Mouse (Mus musculus): ENCODE measurements around the gene Enoph1.

The Enoph1 gene

GRCm38 (mm10) chr5:100039602-100040142 is at the start of gene Enoph1, which contains the start of gene Hnrnpdl:
TSS of gene Enoph1 (plus strand) at chr5:100039985.
TSS of gene Hnrnpdl (minus strand) at chr5:100039664.
- peak; percentile 90 for DNase-seq (ENCODE audit: low read depth, low spot score)

- DNase-seq (ENCODE audit: low read depth, low spot score): no peak
Observed at GRCm38 (mm10) chr5:99994166-99994565, 45.6 kb upstream of the Enoph1 start.

GRCm38 (mm10) chr5:99994680-99995079 is 45.1 kb upstream of the Enoph1 start:
- no peak for DNase-seq (ENCODE audit: low read depth, low spot score)

- no peak for DNase-seq (ENCODE audit: low read depth, low spot score)
Observed at GRCm38 (mm10) chr5:100000048-100000447, 39.7 kb upstream of the Enoph1 start.

- no peak for DNase-seq (ENCODE audit: low read depth, low spot score)
Observed at GRCm38 (mm10) chr5:100000500-100000899, 39.3 kb upstream of the Enoph1 start.

- DNase-seq (ENCODE audit: low read depth, low spot score): no peak
Observed at GRCm38 (mm10) chr5:100003895-100004294, 35.9 kb upstream of the Enoph1 start.

- DNase-seq (ENCODE audit: low read depth, low spot score): no peak
Observed at GRCm38 (mm10) chr5:100005431-100005830, 34.4 kb upstream of the Enoph1 start.

GRCm38 (mm10) chr5:100005896-100006295 is 33.9 kb upstream of the Enoph1 start:
- DNase-seq (ENCODE audit: low read depth, low spot score): no peak

GRCm38 (mm10) chr5:100006324-100007039 is 33.3 kb upstream of the Enoph1 start:
- DNase-seq (ENCODE audit: low read depth, low spot score): no peak

GRCm38 (mm10) chr5:100007040-100007375 is 32.8 kb upstream of the Enoph1 start:
- no peak for DNase-seq (ENCODE audit: low read depth, low spot score)

- no peak for DNase-seq (ENCODE audit: low read depth, low spot score)
Observed at GRCm38 (mm10) chr5:100008485-100008884, 31.3 kb upstream of the Enoph1 start.

- DNase-seq (ENCODE audit: low read depth, low spot score): no peak
Observed at GRCm38 (mm10) chr5:100012599-100012998, 27.2 kb upstream of the Enoph1 start.

GRCm38 (mm10) chr5:100020089-100020488 is 19.7 kb upstream of the Enoph1 start:
- no peak for DNase-seq (ENCODE audit: low read depth, low spot score)

GRCm38 (mm10) chr5:100024403-100024802 is 15.4 kb upstream of the Enoph1 start:
- DNase-seq (ENCODE audit: low read depth, low spot score): no peak

GRCm38 (mm10) chr5:100024868-100025267 is 14.9 kb upstream of the Enoph1 start:
- no peak for DNase-seq (ENCODE audit: low read depth, low spot score)

- DNase-seq (ENCODE audit: low read depth, low spot score): no peak
Observed at GRCm38 (mm10) chr5:100030069-100030468, 9.7 kb upstream of the Enoph1 start.

- no peak for DNase-seq (ENCODE audit: low read depth, low spot score)
Observed at GRCm38 (mm10) chr5:100032107-100032506, 7.7 kb upstream of the Enoph1 start.

GRCm38 (mm10) chr5:100032646-100033045 is 7.1 kb upstream of the Enoph1 start:
- DNase-seq (ENCODE audit: low read depth, low spot score): no peak

GRCm38 (mm10) chr5:100035950-100036349 is 3.8 kb upstream of the Enoph1 start:
- DNase-seq (ENCODE audit: low read depth, low spot score): no peak

GRCm38 (mm10) chr5:100036681-100037080 is 3.1 kb upstream of the Enoph1 start:
- DNase-seq (ENCODE audit: low read depth, low spot score): no peak

GRCm38 (mm10) chr5:100037965-100038713 is 1.6 kb upstream of the Enoph1 start:
- peak; percentile 81 for DNase-seq (ENCODE audit: low read depth, low spot score)

GRCm38 (mm10) chr5:100038714-100039601 is 827 bp upstream of the Enoph1 start:
- peak; percentile 94 for DNase-seq (ENCODE audit: low read depth, low spot score)

All from skeletal muscle tissue, adult 2 months (tissue).